Mouse (Mus musculus) midbrain, embryonic 13.5 days (tissue): ENCODE results near the gene Ankmy1. TPM values are rescaled to one million over a fixed set of nuclear protein-coding genes. Genes with fewer than 3 reads are reported as not detected.
A peak's percentile ranks its signal among the peaks of the same experiment; 100 is the strongest.

Experiments
- ATAC-seq: fragments of 200-750 bp; cut with Nextera tagmentation; 2 replicates; pipeline ENCODE4 v1.8.0; 2017; ENCODE audit warnings: mild to moderate bottlenecking, moderate TSS enrichment, moderate library complexity
- H3K27ac ChIP-seq: fragments of 300-500 bp; sonication (generic); 2 replicates; pipeline ENCODE4 v1.5.1; 2015; ENCODE audit warnings: inconsistent platforms, mild to moderate bottlenecking, moderate library complexity
- H3K27me3 ChIP-seq: fragments of 300-500 bp; sonication (generic); 2 replicates; pipeline ENCODE4 v1.6.1; 2015; ENCODE audit warnings: mild to moderate bottlenecking, inconsistent platforms
- H3K36me3 ChIP-seq: fragments of 300-500 bp; sonication (generic); 2 replicates; pipeline ENCODE4 v1.6.1; 2015; ENCODE audit warnings: mild to moderate bottlenecking, inconsistent platforms
- H3K4me1 ChIP-seq: fragments of 300-500 bp; sonication (generic); replicated peaks from 2 replicates; pipeline ENCODE4 v1.6.1; 2015; ENCODE audit warnings: inconsistent platforms
- H3K4me2 ChIP-seq: fragments of 300-500 bp; sonication (generic); replicated peaks from 2 replicates; pipeline ENCODE4 v1.6.1; 2015; ENCODE audit warnings: moderate library complexity, mild to moderate bottlenecking, inconsistent platforms
- H3K4me3 ChIP-seq: fragments of 300-500 bp; sonication (generic); replicated peaks from 2 replicates; pipeline ENCODE4 v1.5.1; 2015; ENCODE audit warnings: mild to moderate bottlenecking, inconsistent platforms
- H3K9ac ChIP-seq: fragments of 300-500 bp; sonication (generic); replicated peaks from 2 replicates; pipeline ENCODE4 v1.6.1; 2015; ENCODE audit warnings: mild to moderate bottlenecking, inconsistent platforms
- H3K9me3 ChIP-seq: fragments of 300-500 bp; sonication (generic); 2 replicates; pipeline ENCODE4 v1.6.1; 2016; ENCODE audit warnings: mild to moderate bottlenecking, inconsistent platforms
- WGBS: fragments of 180-500 bp; shearing (Covaris S2); methylation state at CpG from one replicate; pipeline ENCODE4 v1.1.7; 2015; 5-methylcytosine and 5-hydroxymethylcytosine counted together
- microRNA counts: library from miRNA; unstranded; fragments of <30 nt; microRNA quantifications from one replicate; lab custom pipeline; 2016
- microRNA-seq: library from miRNA; unstranded; fragments of <30 nt; microRNA quantifications from one replicate; pipeline ENCODE4, GENCODE M21; 2016
- polyA plus RNA-seq: library from polyadenylated mRNA; unstranded; fragments of >200 nt; fragmentation: Nextera tagmentation; extraction: Ambion mirVana; gene quantifications from 2 replicates; pipeline ENCODE4 v1.2.1, GENCODE M21; 2015

Gene Ankmy1
- polyA plus RNA-seq, 1 experiment from 2014 or later: 1.0 TPM

DNA sequence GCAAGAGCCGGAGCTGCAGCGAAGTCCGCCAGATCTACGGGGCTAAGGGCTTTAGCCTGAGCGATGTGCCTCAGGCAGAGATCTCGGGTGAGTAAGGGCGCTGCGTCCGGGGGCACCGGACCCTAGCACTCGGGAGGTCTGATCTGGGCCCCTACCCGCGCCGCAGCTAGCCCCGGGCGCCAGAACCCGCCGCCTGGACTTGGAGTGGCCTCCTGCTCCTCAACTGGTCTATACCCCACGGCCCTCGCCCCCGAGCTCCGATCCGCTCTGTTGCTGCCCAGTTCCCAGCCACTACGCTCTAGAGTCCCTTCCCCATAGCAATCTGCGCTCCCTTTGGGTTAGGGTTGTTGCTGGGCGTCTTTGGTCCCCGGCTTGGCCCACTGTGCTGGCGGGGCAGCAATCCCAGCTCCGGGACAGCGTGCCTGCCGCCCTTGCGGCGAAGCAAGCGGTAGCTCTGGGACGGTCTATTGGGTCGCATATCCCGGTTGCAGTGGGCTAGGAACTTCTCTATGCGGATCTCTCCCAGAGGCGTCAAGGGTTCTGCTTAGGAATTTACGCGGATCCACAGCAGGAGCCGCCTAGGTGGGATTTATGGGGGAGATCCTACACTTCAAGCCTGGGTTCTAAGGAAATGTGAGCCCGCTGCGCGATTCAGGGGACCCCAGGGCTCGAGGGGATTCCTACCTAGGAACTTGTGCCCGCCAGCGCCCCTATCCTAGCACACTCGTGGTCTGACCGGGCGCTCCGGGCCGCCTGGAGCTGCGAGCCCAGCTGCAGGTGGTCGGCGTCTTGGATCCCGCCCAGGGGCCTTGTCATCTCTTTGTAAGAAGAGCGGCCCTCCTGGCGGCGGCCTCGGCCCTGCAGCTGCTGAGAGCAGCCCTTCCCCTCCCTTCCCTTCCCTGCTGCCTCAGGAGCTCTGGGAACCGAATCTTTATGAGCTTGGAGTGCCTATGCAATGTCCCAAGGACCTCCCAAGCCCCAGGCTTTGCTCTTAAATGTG lies 70.4 kb downstream of the Ankmy1 start:
- Histone ChIP-seq H3K27me3 (peaks cover 24% of the 10 kb centered on the region), H3K4me1 (peaks cover 45% of the 10 kb centered on the region), H3K4me3 (peak overlapping the region; percentile 94), H3K36me3 (peaks cover 23% of the 10 kb centered on the region), H3K9ac (peak overlapping the region; percentile 98), H3K9me3 (no peaks in the 10 kb centered on the region), H3K4me2 (peak overlapping the region; percentile 81), H3K27ac (peak overlapping the region; percentile 95)
- peak; percentile 29 for ATAC-seq
- under 1% methylated on average over 62 of the region's 62 CpGs for WGBS

DNA sequence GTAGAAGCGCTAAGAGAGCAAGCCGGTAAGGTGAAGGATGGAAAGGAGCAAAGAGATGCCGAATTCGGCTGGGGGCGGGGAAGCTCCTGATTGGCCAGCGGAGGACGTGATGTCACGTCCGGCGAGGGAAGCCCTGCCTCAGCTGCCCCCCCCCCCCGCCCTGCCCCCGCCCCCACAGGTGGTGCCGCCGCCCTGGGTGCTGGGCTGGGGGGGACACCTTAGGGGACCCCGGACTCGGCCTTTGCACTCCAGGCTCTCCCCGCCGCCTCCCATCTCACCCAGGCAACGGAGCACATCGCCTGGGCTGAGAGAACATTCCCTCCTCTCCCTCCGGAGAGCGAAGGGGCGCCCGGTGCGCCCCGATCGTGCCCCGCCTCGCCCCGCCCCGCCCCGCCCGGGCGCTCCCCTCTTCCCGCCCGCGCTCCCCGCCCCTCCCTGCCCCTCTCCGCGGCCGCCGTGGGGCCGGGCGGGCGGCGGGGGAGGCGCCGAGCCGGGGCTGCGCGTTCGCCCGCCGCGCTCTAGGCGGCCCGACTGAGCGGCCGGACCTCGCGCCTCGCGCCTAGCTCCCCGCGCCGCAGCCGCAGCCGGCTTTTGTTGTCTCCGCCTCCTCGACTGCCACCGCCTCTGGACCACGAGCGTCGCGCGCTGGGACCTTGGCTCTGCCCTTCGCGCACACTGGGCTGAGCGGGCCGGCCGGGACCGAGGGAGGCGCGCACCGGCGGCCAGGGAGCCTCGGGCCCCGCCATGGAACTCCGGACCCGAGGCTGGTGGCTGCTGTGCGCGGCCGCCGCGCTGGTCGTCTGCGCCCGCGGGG lies 71.3 kb downstream of the Ankmy1 start, which contains the start of gene Gpc1:
Gene Gpc1 (plus strand): TSS at position 458 of the 814 bp plus-strand sequence.
- peaks cover 14% of the 10 kb centered on the region for H3K36me3 ChIP-seq
- H3K9me3 ChIP-seq: no peaks in the 10 kb centered on the region
- H3K4me2 ChIP-seq: peak within 1 kb of the TSS; percentile 81
- under 1% methylated on average over 57 of the region's 99 CpGs for WGBS
- H3K27me3 ChIP-seq: peaks cover 26% of the 10 kb centered on the region
- H3K4me1 ChIP-seq: peaks cover 39% of the 10 kb centered on the region
- peak within 1 kb of the TSS; percentile 94 for H3K4me3 ChIP-seq
- peak within 1 kb of the TSS; percentile 98 for H3K9ac ChIP-seq
- peak; percentile 73 for ATAC-seq
- H3K27ac ChIP-seq: peak within 1 kb of the TSS; percentile 95

DNA sequence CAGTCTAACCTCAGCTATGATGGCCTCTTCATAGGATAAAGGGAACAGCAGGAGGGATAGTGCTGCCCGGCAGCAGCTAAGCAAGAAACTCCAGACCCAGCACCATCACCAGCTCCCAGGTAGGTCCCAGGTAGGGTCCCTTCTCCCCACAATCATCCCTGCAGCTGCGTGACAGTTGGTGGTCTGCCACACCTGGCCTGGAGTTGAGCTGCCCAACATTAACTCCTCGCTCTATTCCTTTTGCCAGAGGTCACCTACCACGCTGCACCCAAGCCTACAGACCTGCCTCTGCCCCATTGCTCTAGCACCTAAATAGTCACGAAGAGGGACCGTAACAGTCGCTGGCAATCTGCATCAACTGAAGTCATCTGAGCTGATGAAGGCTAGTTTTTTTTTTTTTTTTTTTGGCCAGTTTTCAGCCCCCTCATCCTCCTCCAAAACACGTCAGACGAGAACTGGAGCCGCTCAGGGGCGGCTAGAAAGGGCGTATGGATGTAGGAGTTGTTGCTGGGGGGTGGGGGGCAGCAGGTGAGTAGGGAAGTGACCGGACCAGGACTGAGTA lies 72.0 kb downstream of the Ankmy1 start:
- Histone ChIP-seq H3K27ac (peak overlapping the region; percentile 95), H3K4me1 (peaks cover 38% of the 10 kb centered on the region), H3K9ac (peak overlapping the region; percentile 98), H3K4me2 (peak overlapping the region; percentile 81), H3K4me3 (peak overlapping the region; percentile 94), H3K36me3 (peaks cover 7% of the 10 kb centered on the region; the same call in 1 of the 2 replicates), H3K9me3 (no peaks in the 10 kb centered on the region), H3K27me3 (peaks cover 26% of the 10 kb centered on the region)
- WGBS: 7% methylated on average over 13 of the region's 13 CpGs
- ATAC-seq: peak; percentile 1; the same call in 1 of the 2 replicates

DNA sequence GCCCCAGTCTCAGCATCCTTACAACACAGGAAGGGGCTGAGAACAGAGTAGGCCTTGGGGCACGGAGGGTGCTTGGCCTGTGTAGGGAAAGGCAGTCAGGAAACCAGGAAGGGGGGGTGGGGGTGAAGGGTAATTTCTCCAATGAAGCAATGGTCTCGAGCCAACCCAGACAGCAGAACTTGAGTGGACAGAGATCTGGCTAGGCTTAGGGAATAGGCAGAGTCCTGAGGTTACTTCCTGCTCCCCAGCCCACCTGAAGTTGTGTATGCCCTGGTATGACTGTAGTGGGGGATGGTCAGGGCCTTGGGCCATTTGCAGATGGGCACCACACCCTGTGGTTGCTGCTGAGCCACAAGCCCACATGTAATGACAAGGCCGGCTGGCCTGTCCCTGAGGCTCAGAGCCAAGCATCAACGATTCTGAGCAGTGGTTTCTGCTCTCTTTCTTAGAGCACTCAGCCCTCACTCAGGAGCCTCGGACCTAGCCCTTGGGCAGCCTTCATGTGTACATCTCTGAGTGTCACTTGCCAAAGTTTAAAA lies 86.9 kb downstream of the Ankmy1 start:
- ATAC-seq: no peak
- Histone ChIP-seq H3K27ac (no peak overlapping the region), H3K27me3 (no peaks in the 10 kb centered on the region), H3K4me2 (no peak overlapping the region), H3K9me3 (no peaks in the 10 kb centered on the region), H3K9ac (no peak overlapping the region), H3K4me3 (no peak overlapping the region), H3K36me3 (no peaks in the 10 kb centered on the region), H3K4me1 (no peaks in the 10 kb centered on the region)
- 78% methylated on average over 5 of the region's 5 CpGs for WGBS

DNA sequence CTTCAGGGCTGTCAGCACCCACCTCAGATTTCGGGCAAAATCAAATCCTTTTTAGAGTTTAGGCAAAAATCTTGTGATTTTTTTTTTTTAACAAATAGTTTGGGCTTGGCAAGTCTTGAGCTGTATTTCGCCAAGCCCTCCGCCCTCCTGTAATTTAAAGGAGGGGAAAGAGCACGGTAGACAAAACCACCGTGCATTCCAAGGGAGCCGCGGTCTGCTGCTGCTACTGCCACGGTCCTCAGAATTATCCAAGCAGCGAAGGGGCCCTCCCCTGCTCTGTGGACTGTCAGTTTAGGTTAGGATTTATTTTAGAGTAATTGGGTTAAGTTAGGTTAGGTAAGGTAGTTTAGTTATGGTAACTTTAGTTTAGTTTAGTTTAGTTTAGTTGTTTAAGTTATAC lies 87.6 kb downstream of the Ankmy1 start:
- H3K36me3 ChIP-seq: no peaks in the 10 kb centered on the region
- no peak overlapping the region for H3K9ac ChIP-seq
- no peaks in the 10 kb centered on the region for H3K9me3 ChIP-seq
- H3K27ac ChIP-seq: no peak overlapping the region
- ATAC-seq: no peak
- no peaks in the 10 kb centered on the region for H3K4me1 ChIP-seq
- no peaks in the 10 kb centered on the region for H3K27me3 ChIP-seq
- H3K4me3 ChIP-seq: no peak overlapping the region
- 55% methylated on average over 9 of the region's 9 CpGs for WGBS
- no peak overlapping the region for H3K4me2 ChIP-seq

DNA sequence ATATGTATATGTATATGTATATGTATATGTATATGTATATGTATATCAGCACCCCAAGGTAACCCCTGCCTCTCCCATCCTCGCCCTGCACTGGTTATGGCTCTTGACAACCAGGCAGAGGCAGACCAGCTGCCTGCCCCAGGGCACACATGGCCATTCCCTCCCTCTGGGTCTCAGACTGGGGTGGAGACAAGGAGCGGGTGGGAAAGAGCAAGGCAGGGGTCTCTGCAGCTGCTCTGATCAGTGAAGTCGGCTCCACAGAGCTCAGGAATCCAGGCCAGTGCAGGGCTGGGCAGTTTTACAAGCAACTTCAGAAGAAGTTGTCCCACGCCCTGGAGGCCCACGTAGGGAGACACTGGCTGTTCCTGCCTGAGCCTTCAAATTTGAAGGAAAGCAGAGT lies 88.4 kb downstream of the Ankmy1 start:
- H3K9me3 ChIP-seq: peaks cover 2% of the 10 kb centered on the region; the same call in 1 of the 2 replicates
- WGBS: 80% methylated on average over 5 of the region's 5 CpGs
- no peak overlapping the region for H3K4me2 ChIP-seq
- H3K4me1 ChIP-seq: no peaks in the 10 kb centered on the region
- H3K4me3 ChIP-seq: no peak overlapping the region
- H3K9ac ChIP-seq: no peak overlapping the region
- H3K36me3 ChIP-seq: no peaks in the 10 kb centered on the region
- no peak overlapping the region for H3K27ac ChIP-seq
- no peak for ATAC-seq
- no peaks in the 10 kb centered on the region for H3K27me3 ChIP-seq

MicroRNAs within 50 kb of the gene (microRNA counts, 519-probe panel; counts per million panel counts)
- 5,717 counts per million, percentile 93 among the panel's probes with 10 or more counts for microRNA mmu-miR-149 (lab: Ali Mortazavi, UCI)

Small RNA genes within 50 kb of the gene (microRNA-seq; reads per million reads assigned to microRNA genes)
- 19,432 reads per million, percentile 97 among the genes with 10 or more reads in this experiment for gene Mir149

Other genes with a start within 250 kb of the Ankmy1 start
- gene Gpc1, start 71.3 kb downstream of the Ankmy1 start, polyA plus RNA-seq: 55.8 and 67.7 TPM in 2 replicates
- 15.7 and 16.3 TPM in 2 replicates for gene Dusp28, start 4.1 kb upstream of the Ankmy1 start, polyA plus RNA-seq
- 20.1 and 24.8 TPM in 2 replicates for gene Rnpepl1, start 7.9 kb upstream of the Ankmy1 start, polyA plus RNA-seq
- gene Capn10, start 31.5 kb upstream of the Ankmy1 start, polyA plus RNA-seq: 62.6 and 63.2 TPM in 2 replicates
- gene Gpr35, start 48.0 kb upstream of the Ankmy1 start, polyA plus RNA-seq: 0.34 and 0.44 TPM in 2 replicates
- not detected in 2 replicates for gene Aqp12, start 103.4 kb upstream of the Ankmy1 start, polyA plus RNA-seq
- 272 and 327 TPM in 2 replicates for gene Kif1a, start 199.0 kb upstream of the Ankmy1 start, polyA plus RNA-seq
- gene Agxt, start 232.3 kb upstream of the Ankmy1 start, polyA plus RNA-seq: not detected in 2 replicates